15 mouse cellular contexts compared by ENCODE assay signal in genomic region chr1:194303951-194304350, GRCm38 (mm10).
"Had no signal": no experiment of that assay in that cellular context is flagged by ENCODE, and none has a peak within 500 bp of the region (broad histone marks: within the 10 kb centered on the region; RNA-seq: fewer than 3 reads in every experiment).

No protein-coding gene starts in this region.

- H3K9me3 ChIP-seq: neural tube, embryonic 15.5 days; stomach, embryonic 15.5 days had no signal

- H3K4me3 ChIP-seq: neural tube, embryonic 15.5 days; stomach, embryonic 15.5 days had no signal

- DNase-seq: retina, postnatal 1 day; right cerebral cortex, adult 18-20 months; right cerebral cortex, postnatal 14 days; right cerebral cortex, postnatal 25 days; right cerebral cortex, postnatal 4 days; spleen, adult 18-20 months; thymus, adult 18-20 months; thymus, adult 2 months; thymus, postnatal 14 days; thymus, postnatal 25 days; thymus, postnatal 36 days; thymus, postnatal 4 days had no signal

- H3K27ac ChIP-seq: neural tube, embryonic 15.5 days; stomach, embryonic 15.5 days; stomach, postnatal 0 days had no signal

- H3K4me1 ChIP-seq: neural tube, embryonic 15.5 days; stomach, embryonic 15.5 days had no signal

- H3K4me2 ChIP-seq: neural tube, embryonic 15.5 days; stomach, embryonic 15.5 days had no signal

- H3K36me3 ChIP-seq: neural tube, embryonic 15.5 days; stomach, embryonic 15.5 days had no signal

- H3K9ac ChIP-seq: neural tube, embryonic 15.5 days; stomach, embryonic 15.5 days had no signal

- H3K27me3 ChIP-seq: neural tube, embryonic 15.5 days; stomach, embryonic 15.5 days had no signal
